ENCODE assay signal across 13 mouse cellular contexts in the genomic region with DNA sequence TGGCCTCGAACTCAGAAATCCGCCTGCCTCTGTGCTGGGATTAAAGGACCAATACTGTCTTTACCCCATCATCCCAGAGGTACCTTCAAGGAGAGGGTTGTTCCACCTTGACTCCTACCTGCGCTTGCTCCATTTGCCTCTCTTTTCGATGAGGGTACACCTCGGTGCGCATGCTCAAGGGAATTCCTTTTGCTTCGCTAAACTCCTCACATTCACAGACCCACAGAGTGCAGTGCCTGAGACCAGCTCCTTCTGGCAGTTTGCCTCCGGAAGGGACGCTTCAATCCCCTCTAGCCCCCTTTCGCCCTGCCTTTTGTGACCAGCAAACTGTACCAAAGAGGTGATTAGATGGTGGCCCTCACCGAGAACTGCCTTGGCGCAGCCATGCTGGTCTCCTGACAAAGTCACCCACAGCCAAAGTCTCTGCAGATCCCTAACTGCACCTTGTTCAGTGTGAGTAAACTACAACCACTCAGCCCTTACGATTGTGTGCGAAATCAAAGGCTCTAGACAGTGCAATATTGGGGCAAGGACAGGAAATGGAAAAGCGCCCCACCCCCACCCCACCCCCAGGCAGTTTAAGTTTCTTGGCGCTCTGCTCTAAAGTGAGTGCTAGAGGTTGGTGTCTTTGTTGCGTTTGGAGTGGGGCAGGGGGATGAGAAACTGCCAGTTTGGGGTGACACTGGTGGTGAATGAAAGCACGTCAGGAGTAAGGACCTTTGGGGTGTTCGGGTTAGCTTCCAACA. TPM values are rescaled to one million over a fixed set of nuclear protein-coding genes. Genes with fewer than 3 reads are reported as not detected.
DNase-seq lines count a peak whose midpoint lies in the region; ATAC-seq lines count a peak whose summit lies in the region.
"Had no signal": no experiment of that assay in that cellular context is flagged by ENCODE, and none has a peak within 500 bp of the region (broad histone marks: within the 10 kb centered on the region; RNA-seq: fewer than 3 reads in every experiment).

No protein-coding gene starts in this region.

- H3K9me3 ChIP-seq in heart, embryonic 16.5 days (replicated peaks; ENCODE audit: control insufficient read depth, low read length): no peaks in the 10 kb centered on the region
- no peaks in the 10 kb centered on the region for H3K9me3 ChIP-seq in limb, embryonic 12.5 days
- H3K9me3 ChIP-seq: limb, embryonic 13.5 days had no signal

- H3K27ac ChIP-seq in heart, embryonic 16.5 days (ENCODE audit: low read length): no peak overlapping the region
- H3K27ac ChIP-seq in limb, embryonic 12.5 days: no peak overlapping the region
- H3K27ac ChIP-seq: limb, embryonic 13.5 days had no signal

- H3K27me3 ChIP-seq in heart, embryonic 16.5 days (ENCODE audit: control insufficient read depth, insufficient read depth, low read length): no peaks in the 10 kb centered on the region
- no peaks in the 10 kb centered on the region for H3K27me3 ChIP-seq in limb, embryonic 12.5 days
- H3K27me3 ChIP-seq: CH12.LX; limb, embryonic 13.5 days had no signal

- H3K4me2 ChIP-seq in heart, embryonic 16.5 days (ENCODE audit: low read depth, low read length): peak overlapping the region; percentile 13; the same call in 1 of the 2 replicates
- no peak overlapping the region for H3K4me2 ChIP-seq in limb, embryonic 12.5 days
- H3K4me2 ChIP-seq: limb, embryonic 13.5 days had no signal

- no peaks in the 10 kb centered on the region for H3K36me3 ChIP-seq in heart, embryonic 16.5 days (ENCODE audit: control insufficient read depth, insufficient read depth)
- no peaks in the 10 kb centered on the region for H3K36me3 ChIP-seq in limb, embryonic 12.5 days
- H3K36me3 ChIP-seq: limb, embryonic 13.5 days had no signal

- H3K9ac ChIP-seq in heart, embryonic 16.5 days (ENCODE audit: low read length): no peak overlapping the region
- no peak overlapping the region for H3K9ac ChIP-seq in limb, embryonic 12.5 days (replicated peaks)
- H3K9ac ChIP-seq: limb, embryonic 13.5 days had no signal

- no peak for ATAC-seq in heart, embryonic 16.5 days (replicated peaks; ENCODE audit: extremely low read depth, insufficient read depth, low FRiP score)
- peak; percentile 42; the same call in 1 of the 2 replicates for ATAC-seq in limb, embryonic 12.5 days (ENCODE audit: insufficient number of reproducible peaks, insufficient read depth, low FRiP score, low TSS enrichment, low read depth)
- ATAC-seq: intestine, postnatal 0 days had no signal

- no peak overlapping the region for H3K4me3 ChIP-seq in heart, embryonic 16.5 days (ENCODE audit: low read length)
- no peak overlapping the region for H3K4me3 ChIP-seq in limb, embryonic 12.5 days (replicated peaks)
- H3K4me3 ChIP-seq: limb, embryonic 13.5 days had no signal

- WGBS in heart, embryonic 16.5 days: 45% methylated on average over 19 of the region's 19 CpGs
- 49% methylated on average over 19 of the region's 19 CpGs for WGBS in limb, embryonic 12.5 days

- no peak for DNase-seq in heart, postnatal 4 days
- peak; percentile 2 for DNase-seq in retina, postnatal 1 day
- no peak for DNase-seq in retina, embryonic 14.5 days (ENCODE audit: low spot score)
- DNase-seq in ES-CJ7 (ENCODE audit: low read depth, low spot score): peak; percentile 73
- DNase-seq in layer of hippocampus, postnatal 14 days (ENCODE audit: low spot score in 2 of 2): no peak
- DNase-seq: adrenal gland, postnatal 36 days; lung, postnatal 36 days; right cerebral cortex, postnatal 25 days had no signal

- no peaks in the 10 kb centered on the region for H3K4me1 ChIP-seq in heart, embryonic 16.5 days (ENCODE audit: control insufficient read depth, insufficient read depth, low read length)
- no peaks in the 10 kb centered on the region for H3K4me1 ChIP-seq in limb, embryonic 12.5 days (replicated peaks)
- H3K4me1 ChIP-seq: limb, embryonic 13.5 days had no signal

RNA-seq across cellular contexts. Expression of gene Araf, which starts 22.2 kb away (rescaled TPM):
- polyA plus RNA-seq in heart, embryonic 16.5 days (2015; fragmentation: Nextera tagmentation; extraction: Ambion mirVana): 98.9 and 113 TPM in 2 replicates
- 10 to 100 TPM; 69.1 to 73.3 TPM for total RNA-seq in heart, postnatal 4 days (2021)
- 101 and 103 TPM in 2 replicates for polyA plus RNA-seq in limb, embryonic 12.5 days (2016; fragmentation: Nextera tagmentation; extraction: Ambion mirVana)
- total RNA-seq in layer of hippocampus, postnatal 14 days (2021): 100 to 1,000 TPM; 195 to 200 TPM

Comparison
In these comparisons a context has a peak if more than half of its experiments do, and no peak if none do; other contexts are left out.
1. DNase-seq: peak in retina, postnatal 1 day (single experiment) and ES-CJ7 (single experiment); none in heart, postnatal 4 days (single experiment), retina, embryonic 14.5 days (single experiment) and layer of hippocampus, postnatal 14 days (0 of 2).